Mouse (Mus musculus): ENCODE data around the gene Wwtr1.

The Wwtr1 gene

GRCm38 (mm10) chr3:57558761-57559160 lies 16.9 kb downstream of the Wwtr1 start:
- DNase-seq (ENCODE audit: low spot score), result no peak

DNA sequence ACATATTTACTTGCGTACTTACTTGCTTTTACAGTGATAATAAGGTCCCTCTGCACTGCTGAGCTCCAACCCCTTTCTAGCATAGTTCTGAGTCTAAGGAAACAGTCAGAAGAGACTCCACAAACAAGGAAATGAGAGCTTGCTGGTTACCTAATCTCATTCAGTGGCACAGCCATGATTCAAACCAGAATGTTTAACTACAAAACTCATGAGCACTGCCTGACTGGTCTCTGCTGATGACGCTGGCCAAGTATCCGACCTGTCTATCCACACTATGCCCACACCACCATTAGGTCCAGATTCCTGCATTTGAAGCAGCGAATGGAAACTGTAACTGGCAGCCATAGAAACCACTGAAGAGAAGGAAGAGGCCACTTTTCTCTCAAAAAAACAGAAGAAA lies 18.3 kb downstream of the Wwtr1 start:
- no peak for DNase-seq (ENCODE audit: low spot score)

DNA sequence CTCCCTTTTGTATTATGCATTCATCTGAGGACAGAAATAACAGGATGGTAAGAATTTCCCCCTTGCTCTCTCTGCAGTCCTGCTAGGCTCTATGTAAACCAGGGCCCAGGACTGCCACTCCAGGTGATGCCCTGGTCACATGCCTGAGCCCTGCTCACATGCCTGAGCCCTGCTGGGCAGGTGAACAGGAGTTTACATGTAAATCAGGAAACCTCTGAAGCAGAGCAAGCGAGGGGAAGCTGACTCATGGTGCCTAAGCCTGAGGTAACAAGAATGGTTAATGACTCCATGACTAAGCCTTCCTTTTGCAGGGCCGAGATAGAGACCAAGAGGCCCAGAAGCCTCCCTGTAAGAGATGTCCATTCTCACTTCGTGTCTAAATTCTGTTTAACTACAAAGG lies 20.1 kb downstream of the Wwtr1 start:
- no peak for DNase-seq (ENCODE audit: low spot score)

DNA sequence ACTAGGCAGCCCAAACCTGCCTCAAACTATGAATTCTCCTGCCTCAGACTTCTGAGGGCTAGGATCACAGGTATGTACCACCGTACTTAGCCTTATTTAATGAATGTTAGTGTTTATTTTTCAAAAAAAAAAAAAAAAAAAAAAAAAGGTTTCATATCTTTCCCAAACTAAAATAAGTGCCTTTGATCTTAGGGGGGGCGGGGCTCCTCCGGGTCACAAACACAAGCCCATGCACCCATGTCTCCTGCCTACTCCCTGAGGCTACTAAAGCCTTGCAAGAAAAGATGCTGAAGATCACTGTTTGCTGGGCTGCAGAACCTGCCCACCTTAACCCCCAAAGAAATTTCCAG lies 20.8 kb downstream of the Wwtr1 start:
- no peak for DNase-seq (ENCODE audit: low spot score)

- no peak for DNase-seq (ENCODE audit: low spot score)
Measured at GRCm38 (mm10) chr3:57554124-57554889, 21.4 kb downstream of the Wwtr1 start.

DNA sequence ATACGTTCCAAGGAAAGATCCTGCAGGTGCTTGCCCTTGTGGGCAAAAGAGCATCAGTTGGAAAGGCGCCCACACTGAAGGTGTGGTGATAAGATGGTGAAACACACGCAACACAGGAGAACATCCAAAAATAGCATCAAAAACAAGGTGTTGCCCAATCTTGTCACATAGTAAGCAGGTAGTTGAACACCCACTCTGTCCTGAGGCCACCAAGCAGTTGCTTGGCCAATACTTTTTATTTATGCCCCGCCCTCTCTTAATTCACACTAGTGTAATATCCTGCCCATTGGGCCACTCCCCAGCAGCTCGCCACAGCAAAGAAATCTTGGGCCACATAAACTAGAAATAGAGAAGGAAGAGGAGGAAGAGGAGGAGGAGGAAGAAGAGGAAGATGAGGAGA lies 22.6 kb downstream of the Wwtr1 start:
- no peak for DNase-seq (ENCODE audit: low spot score)

DNA sequence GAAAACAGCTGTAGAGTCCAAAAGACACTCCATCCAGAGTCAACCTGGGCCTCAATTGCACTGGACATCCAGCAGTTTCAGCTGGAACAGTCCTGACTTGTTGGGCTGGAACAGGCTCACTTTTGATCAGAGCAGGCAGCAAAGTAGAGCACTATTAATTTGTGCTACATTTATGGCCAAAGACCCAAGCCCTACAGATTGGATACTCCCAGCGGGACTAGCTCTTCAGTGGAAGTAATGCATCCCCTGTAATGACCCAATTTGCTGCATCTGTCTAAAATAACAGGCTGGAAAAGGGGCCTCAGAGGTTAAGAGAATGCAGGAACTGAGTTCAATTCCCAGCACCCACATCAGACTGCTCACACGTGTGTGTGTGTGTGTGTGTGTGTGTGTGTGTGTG lies 24.5 kb downstream of the Wwtr1 start:
- DNase-seq (ENCODE audit: low spot score), result no peak

- no peak for DNase-seq (ENCODE audit: low spot score)
Measured at GRCm38 (mm10) chr3:57550468-57551185, 25.1 kb downstream of the Wwtr1 start.

- no peak for DNase-seq (ENCODE audit: low spot score)
Measured at GRCm38 (mm10) chr3:57544154-57544553, 31.6 kb downstream of the Wwtr1 start.

DNA sequence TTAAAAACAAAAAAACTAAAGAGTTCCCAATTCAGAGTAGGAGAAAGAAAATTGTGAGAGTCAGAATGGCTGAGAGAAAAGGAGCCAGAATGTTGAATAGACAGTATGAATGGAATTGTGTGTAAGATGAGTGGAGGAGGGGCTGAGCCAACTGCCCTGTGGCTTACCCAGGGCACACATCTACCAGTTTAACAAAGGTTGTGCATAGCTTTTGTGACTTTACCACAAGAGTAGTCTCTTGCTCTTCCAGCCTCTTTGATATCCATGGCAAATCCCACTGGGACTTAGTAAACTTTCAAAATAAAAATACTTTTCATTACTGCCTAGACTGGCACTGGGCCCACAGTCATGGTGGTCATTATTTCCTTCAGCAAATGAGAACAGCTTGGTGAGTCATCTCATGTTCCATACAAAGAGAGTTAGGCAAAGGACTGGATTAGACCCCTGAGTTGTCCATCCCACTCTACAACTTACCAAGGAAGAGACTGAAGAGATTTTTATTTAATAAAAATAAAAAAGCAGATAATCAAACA lies 32.8 kb downstream of the Wwtr1 start:
- DNase-seq (ENCODE audit: low spot score), result no peak

DNA sequence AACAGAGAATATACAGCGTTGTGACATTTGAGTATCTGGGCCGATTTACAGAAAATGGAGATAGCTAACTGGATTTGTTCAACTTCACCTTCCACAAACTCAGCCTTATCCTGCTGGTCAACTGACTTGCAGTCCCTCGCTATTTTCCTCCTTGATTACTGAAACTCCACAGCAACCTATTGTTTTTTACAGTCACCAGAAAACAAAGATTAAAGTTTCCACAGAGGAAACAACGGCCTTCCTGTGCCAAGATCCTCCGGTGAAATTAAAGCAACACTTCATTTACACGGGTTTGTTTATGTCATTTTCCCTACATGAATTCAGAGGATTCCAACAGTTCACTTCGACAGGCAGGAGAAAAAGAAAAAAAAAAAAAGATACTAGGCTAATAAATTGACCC lies 34.5 kb downstream of the Wwtr1 start:
- no peak for DNase-seq (ENCODE audit: low spot score)

DNA sequence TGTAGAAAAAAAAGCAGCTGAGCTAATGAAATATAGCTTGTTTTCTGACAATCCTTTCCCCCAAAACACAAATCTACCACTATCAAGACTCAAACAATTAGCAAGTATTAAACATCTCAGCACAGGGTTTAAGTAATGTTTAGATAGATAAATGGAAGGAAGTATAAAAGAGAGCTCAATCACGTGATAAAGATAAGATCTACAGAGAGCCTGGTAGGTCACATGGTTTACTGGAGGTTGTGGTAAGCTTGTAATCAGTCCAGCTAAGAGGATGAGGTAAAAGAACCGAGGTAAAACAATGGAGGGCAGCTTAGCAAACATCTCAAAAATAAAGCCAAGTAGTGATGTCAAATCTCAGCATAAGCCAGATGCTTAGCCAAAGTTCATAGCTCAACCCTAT lies 35.2 kb downstream of the Wwtr1 start:
- DNase-seq (ENCODE audit: low spot score), result no peak

GRCm38 (mm10) chr3:57535483-57536185 lies 40.1 kb downstream of the Wwtr1 start:
- no peak for DNase-seq (ENCODE audit: low spot score)

GRCm38 (mm10) chr3:57534450-57534849 lies 41.3 kb downstream of the Wwtr1 start:
- DNase-seq (ENCODE audit: low spot score), result no peak

DNA sequence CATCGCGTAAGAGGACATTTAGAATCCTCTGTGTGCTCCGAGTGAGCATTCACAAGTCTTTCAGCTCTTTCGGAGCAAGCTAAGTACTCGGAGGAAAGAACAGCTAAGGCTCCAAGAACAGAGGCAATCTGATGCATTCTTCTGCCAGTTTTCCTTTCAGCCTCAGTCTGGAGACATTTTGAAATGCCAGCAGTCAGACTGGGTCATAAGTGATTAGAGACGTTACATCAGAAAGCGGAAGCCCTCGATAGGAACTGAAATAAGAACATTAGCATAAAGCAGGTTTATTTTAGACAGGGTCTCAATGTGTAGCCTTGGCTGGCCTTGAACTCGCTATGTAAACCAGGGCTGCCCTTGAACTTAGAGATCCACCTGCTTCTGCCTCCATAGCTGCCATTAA lies 41.8 kb downstream of the Wwtr1 start:
- DNase-seq (ENCODE audit: low spot score), result no peak

GRCm38 (mm10) chr3:57532991-57533725 lies 42.6 kb downstream of the Wwtr1 start:
- DNase-seq (ENCODE audit: low spot score), result no peak

DNA sequence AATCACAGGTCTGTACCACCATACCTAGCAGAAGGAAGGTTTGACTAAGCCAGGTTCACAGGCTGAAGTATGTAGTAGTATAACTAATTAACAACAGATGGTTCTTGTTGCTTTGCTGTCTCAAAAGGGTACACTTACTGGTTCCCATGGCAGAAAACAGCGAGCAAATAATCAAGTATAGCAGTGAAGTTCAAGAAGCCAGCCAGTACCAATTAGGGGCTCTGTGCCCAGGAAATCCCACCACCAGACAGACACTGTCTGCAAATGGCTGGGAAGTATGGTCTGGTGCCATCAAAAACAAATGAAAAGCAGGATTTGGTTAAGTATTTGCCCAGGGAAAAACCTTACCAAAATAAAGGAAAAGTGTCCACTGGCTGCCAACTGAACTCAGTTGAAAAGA lies 44.9 kb downstream of the Wwtr1 start:
- DNase-seq (ENCODE audit: low spot score), result no peak

DNA sequence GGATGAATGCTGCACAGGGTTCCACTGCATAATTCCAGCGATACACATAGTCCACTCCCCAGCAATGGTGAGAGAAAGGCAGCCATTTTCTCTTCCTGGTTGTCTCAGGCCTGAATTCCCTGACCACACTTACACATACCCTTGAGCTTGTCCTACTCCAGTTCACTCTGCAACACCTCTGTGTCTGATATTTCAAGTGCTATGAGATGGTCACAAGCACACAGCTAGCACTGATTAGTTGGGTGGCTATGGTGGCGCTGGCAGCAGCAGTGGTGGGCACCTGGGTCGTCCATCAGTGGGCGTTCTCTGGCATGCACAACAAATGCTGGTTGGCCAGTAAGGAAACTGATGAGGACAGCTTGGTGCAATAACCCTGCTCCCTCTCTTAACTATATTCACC lies 45.5 kb downstream of the Wwtr1 start:
- no peak for DNase-seq (ENCODE audit: low spot score)

DNA sequence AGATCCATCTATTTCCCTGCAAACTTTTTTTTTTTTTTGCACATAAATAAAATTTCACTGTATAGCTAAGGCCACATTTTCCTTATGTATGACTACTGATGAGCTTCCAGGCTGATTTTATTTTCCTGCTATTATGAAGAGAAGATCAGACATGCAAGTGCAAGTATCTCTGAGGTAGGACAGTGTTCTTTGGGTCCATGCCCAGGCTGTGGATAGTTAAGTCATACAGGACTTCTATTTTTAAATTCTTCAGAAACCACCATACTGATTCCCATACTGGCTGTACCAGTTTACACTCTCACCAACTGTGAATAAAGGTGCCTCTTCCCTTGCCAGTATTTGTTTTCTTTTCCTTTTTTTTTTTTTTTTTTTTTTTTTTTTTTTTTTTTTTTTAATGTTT lies 48.6 kb downstream of the Wwtr1 start:
- no peak for DNase-seq (ENCODE audit: low spot score)

- DNase-seq (ENCODE audit: low spot score), result no peak
Measured at GRCm38 (mm10) chr3:57523093-57523492, 52.6 kb downstream of the Wwtr1 start.

DNA sequence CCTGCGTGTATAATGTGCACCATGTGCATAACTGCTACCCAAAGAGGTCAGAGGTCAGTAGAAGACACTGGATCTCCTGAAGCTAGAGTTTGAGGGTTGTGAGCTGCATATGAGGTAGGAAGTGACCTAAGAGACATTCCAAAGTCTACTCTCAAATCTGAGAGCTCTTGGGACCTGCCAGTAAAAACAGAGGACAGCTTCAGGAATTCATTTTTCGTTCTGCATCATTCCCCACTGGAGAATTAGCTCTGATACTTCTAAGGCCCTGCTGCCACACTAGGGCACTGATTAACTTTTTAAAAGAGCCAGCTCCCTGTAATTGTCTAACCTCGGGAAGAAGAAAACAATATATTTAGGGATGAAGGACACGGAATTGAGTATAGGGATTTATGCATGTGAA lies 53.8 kb downstream of the Wwtr1 start:
- no peak for DNase-seq (ENCODE audit: low spot score)

GRCm38 (mm10) chr3:57519995-57520394 lies 55.7 kb downstream of the Wwtr1 start:
- DNase-seq (ENCODE audit: low spot score), result no peak
